ENCODE assay signal across 8 mouse cellular contexts in the genomic region with DNA sequence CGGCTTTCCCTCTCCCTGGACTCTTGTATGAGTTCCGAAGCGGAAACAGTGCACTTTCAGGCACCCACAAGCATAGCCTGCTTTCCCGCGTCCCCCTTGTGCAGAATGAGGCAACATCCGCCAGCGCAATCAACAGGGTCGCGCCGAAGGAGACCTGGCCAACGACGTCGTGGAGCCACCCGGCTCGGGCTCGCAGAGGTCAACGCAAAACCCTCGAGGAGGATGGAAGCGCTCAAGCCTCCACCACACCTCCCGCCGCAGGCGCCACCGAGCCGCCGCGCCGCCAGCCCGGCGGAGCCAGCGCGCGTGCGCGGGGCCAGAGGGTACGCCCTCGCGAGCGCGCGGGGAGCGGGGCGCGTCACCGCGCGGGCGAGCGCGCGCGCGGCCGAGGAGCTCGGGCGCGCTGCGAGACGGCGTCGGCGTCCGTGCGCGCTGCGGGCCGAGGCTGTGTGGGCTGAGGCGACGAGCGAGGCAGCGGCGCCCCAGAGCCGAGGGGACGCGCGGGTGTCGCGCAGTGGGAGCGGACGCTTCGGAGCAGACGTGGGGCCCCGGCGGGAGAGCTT. TPM values are rescaled to one million over a fixed set of nuclear protein-coding genes. Genes with fewer than 3 reads are reported as not detected.
A peak's percentile ranks its signal among the peaks of the same experiment; 100 is the strongest.
DNase-seq lines count a peak whose midpoint lies in the region; ATAC-seq and TF ChIP-seq lines count a peak whose summit lies in the region.

A gene (plus strand): TSS at position 454 of the 563 bp plus-strand sequence.

- DNase-seq in NIH3T3 (ENCODE audit: low read depth), result peak; percentile 95
- peak; percentile 90 for DNase-seq in cerebellum, adult 9-11 months
- DNase-seq in frontal cortex, adult 2 months (ENCODE audit: extremely low spot score in 1 of 2, low spot score in 1 of 2), result peak; percentile 39 to 75
- peak; percentile 86 for DNase-seq in hindbrain, embryonic 10.5 days (ENCODE audit: low spot score)
- DNase-seq in layer of hippocampus, postnatal 10 days (ENCODE audit: low spot score in 2 of 2), result peak; percentile 75 to 84
- peak; percentile 91 for DNase-seq in lung, postnatal 0 days (ENCODE audit: low spot score)
- DNase-seq in ovary, postnatal 10 days (ENCODE audit: low spot score), result peak; percentile 62
- peak; percentile 91 for DNase-seq in thymus, postnatal 0 days (ENCODE audit: low spot score)

- peak within 1 kb of the TSS; percentile 97 for H3K27ac ChIP-seq in hindbrain, embryonic 10.5 days
- peak within 1 kb of the TSS; percentile 99 for H3K27ac ChIP-seq in lung, postnatal 0 days (ENCODE audit: low read length)

- peaks cover 3% of the 10 kb centered on the region; the same call in 1 of the 2 replicates for H3K27me3 ChIP-seq in hindbrain, embryonic 10.5 days (ENCODE audit: insufficient read depth, poor library complexity, severe bottlenecking)
- no peaks in the 10 kb centered on the region for H3K27me3 ChIP-seq in lung, postnatal 0 days (replicated peaks; ENCODE audit: insufficient read depth, low read length)

- peak within 1 kb of the TSS; percentile 72 for H3K4me2 ChIP-seq in lung, postnatal 0 days (replicated peaks; ENCODE audit: low read depth, low read length)

- peak; percentile 92 for ATAC-seq in lung, postnatal 0 days

- peak within 1 kb of the TSS; percentile 93 for H3K9ac ChIP-seq in lung, postnatal 0 days (replicated peaks; ENCODE audit: low read depth)

- 1% methylated on average over 83 of the region's 83 CpGs for WGBS in hindbrain, embryonic 10.5 days
- WGBS in lung, postnatal 0 days, result under 1% methylated on average over 53 of the region's 83 CpGs

- H3K4me3 ChIP-seq in hindbrain, embryonic 10.5 days, result peak within 1 kb of the TSS; percentile 78
- H3K4me3 ChIP-seq in lung, postnatal 0 days (ENCODE audit: low read depth, low read length), result peak within 1 kb of the TSS; percentile 89

- TF ChIP-seq CTCF in lung, postnatal 0 days (IDR thresholded peaks at IDR 0.05), result no peak

- no peaks in the 10 kb centered on the region for H3K9me3 ChIP-seq in hindbrain, embryonic 10.5 days
- no peaks in the 10 kb centered on the region for H3K9me3 ChIP-seq in lung, postnatal 0 days (ENCODE audit: low read length)

- TF ChIP-seq EP300 in lung, postnatal 0 days (IDR thresholded peaks at IDR 0.05), result peak; percentile 12; the same call in 1 of the 2 replicates

- no peaks in the 10 kb centered on the region for H3K36me3 ChIP-seq in hindbrain, embryonic 10.5 days
- H3K36me3 ChIP-seq in lung, postnatal 0 days (ENCODE audit: insufficient read depth, low read length), result no peaks in the 10 kb centered on the region

- H3K4me1 ChIP-seq in hindbrain, embryonic 10.5 days (replicated peaks), result peaks cover 25% of the 10 kb centered on the region
- peaks cover 9% of the 10 kb centered on the region for H3K4me1 ChIP-seq in lung, postnatal 0 days (ENCODE audit: insufficient read depth, low read depth, low read length)

RNA-seq across cellular contexts. Expression of the gene that starts here (rescaled TPM):
- polyA plus RNA-seq in frontal cortex, adult 2 months (2012; rRNA removed), result 33.8 and 39.7 TPM in 2 replicates
- polyA plus RNA-seq in hindbrain, embryonic 10.5 days (2016; fragmentation: Nextera tagmentation; extraction: Ambion mirVana), result 5.1 and 7.8 TPM in 2 replicates
- 10 to 100 TPM; 40.0 to 44.3 TPM for total RNA-seq in layer of hippocampus, postnatal 10 days (2021)
- 14.6 and 17.2 TPM in 2 replicates for polyA plus RNA-seq in lung, postnatal 0 days (2015; fragmentation: Nextera tagmentation; extraction: Ambion mirVana)
- polyA plus RNA-seq in thymus, postnatal 0 days (2015; fragmentation: Nextera tagmentation; extraction: Ambion mirVana), result 11.9 and 14.2 TPM in 2 replicates

Comparison
In these comparisons a context has a peak if more than half of its experiments do, and no peak if none do; other contexts are left out.
1. Peak in every context shown above with its lines: DNase-seq, ATAC-seq, H3K4me3 ChIP-seq and H3K27ac ChIP-seq.